Mouse (Mus musculus) thymus, adult 2 months (tissue): ENCODE results near the gene Rbm18.

ENCODE experiments used
- CTCF ChIP-seq: fragments of 200-500 bp; IDR thresholded peaks from 2 replicates; pipeline ENCODE4 v1.5.1; 2012; ENCODE audit warnings: mild to moderate bottlenecking, control low read depth, low read length, moderate library complexity, borderline replicate concordance; ENCODE audit not compliant: control insufficient read depth, poor library complexity, insufficient read depth; ENCODE audit errors: extremely low read depth
- POLR2A ChIP-seq: fragments of 200-500 bp; IDR thresholded peaks from 2 replicates; pipeline ENCODE4 v1.6.1; 2012; ENCODE audit warnings: mild to moderate bottlenecking, low read length, control low read depth, moderate library complexity; ENCODE audit not compliant: control insufficient read depth, poor library complexity, insufficient read depth; ENCODE audit errors: extremely low read depth

DNA sequence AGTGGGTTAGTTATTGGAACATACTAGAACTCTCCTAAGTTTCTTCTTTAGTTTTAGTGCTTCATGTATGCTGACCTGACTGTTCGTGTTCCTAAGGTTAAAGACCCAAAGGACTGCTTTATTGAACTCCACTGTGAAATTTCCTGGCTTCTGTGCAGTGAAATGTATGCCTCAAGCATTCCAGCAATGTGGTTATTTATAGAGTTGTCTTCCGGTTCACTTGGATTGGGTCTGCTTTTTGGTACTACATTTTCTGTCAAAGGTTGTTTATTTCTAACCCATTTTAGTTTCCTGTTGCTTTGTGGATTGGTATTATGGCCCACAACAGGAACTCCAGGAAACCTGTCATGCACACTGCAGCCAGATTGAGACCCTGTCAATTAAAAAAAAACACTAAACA is 2.5 kb upstream of the Rbm18 start:
- TF ChIP-seq POLR2A (no peak), CTCF (no peak)
